Mouse (Mus musculus) adipocyte (in vitro differentiated cells): Measurements from ENCODE around the gene Zfp942.

ENCODE experiments used
- DNase-seq: peaks from one replicate; pipeline ENCODE4 v3.0.0-alpha.2; 2016; ENCODE audit warnings: low spot score

The Zfp942 gene

DNA sequence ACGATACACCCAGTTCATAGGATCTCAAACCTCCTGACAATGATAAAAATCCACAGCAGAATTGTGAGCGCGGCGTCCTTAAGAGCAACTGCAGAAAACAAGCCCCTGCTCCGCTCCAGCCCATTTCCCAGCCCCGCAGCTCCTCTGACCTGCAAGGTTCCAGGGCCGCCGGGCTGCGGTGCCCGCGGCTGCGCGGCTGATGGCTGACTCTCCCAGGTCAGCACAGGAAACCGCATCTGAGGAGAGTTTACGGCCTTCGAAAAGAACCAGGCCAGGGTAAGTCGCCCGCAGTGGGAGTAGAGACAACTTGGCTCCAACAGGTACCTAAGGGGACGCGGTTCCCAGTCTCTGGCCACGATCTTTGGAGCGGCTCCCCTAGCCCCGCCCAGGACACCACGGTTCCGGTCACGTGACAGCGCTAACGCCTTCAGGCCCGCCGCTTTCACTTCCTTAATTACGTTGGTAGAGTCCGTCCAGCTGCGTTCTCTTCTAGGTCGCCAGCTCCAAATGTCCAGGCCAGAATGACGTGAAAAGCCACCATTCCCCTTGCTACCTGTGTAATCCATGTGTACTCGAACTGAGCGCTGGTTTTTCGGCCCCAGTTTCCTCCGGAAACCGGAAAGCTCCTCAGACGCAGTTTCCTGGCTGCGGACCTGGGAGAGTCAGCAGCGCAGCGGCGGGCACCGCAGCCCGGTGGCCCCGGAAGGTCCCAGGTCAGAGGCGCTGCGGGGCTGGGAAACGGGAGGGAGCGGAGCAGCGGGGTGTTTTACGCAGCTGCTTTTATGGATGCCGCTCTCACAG, at the start of gene Zfp942, which contains the start of gene Zfp943:
TSS of gene Zfp942 (minus strand) at position 358 of the 801 bp plus-strand sequence.
TSS of gene Zfp943 (plus strand) at position 446 of the 801 bp plus-strand sequence.
- DNase-seq: peak; percentile 81

DNA sequence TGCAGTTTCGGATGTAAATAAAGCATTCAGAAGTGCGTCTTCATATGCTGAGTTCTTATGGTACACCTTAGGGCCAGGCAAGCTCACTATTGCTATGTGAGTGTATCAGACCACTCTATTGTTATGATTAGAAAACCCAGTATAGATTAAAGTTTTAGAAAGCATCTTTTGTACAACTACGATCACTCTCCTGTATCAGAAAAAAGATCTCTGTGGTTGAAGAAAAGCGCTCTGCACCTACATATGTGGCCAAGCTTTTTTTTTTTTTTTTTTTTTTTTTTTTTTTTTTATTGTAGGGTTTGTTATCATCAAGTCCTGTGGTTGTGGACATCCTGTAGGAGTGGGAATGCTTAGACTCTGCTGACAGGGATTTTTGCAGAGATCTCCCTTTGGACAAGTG, 1.0 kb upstream of the Zfp942 start:
- peak; percentile 22 for DNase-seq

DNA sequence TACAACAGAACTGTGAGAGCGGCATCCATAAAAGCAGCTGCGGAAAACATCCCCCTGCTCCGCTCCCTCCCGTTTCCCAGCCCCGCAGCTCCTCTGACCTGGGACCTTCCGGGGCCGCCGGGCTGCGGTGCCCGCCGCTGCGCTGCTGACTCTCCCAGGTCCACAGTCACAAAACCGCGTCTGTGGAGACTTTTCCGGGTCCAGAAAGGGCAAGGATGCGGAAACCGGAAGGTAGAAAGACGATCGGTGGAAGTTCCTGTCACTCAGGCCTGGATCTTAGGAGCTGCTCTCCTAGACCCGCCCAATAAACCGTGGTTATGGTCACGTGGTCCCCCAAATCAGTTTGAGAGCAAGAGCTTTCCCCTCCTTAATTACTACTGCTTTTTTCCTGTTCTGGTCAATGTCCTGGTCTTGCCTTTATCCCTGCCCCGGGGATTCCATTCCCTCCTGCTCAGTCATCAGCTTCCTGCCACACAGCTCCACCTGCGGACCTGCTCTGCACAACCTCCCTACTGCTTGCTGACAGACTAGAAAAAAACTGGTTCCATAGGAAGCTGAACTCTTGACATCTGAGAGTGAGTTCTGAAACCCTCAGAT, 52.7 kb downstream of the Zfp942 start, which contains the start of gene Zfp995:
TSS of gene Zfp995 (minus strand) at position 471 of the 597 bp plus-strand sequence.
- peak; percentile 86 for DNase-seq

DNA sequence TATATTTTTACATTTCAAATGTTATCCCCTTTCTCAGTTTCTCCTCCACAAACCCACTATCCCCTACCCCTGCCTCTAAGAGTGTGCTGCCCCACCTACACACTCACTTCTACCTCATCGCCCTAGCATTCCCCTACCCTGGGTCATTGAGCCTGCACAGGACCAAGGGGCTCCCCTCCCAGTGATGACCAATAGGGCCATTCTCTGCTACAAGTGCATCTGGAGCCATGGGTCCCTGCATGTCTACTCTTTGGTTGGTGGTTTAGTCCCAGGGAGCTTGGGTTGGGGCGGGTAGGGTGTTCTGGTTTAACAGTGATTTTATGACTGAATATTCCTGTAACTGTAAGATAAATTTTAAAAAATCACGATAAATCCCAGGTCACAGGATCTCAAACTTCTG, 53.2 kb downstream of the Zfp942 start:
- no peak for DNase-seq
